Mouse (Mus musculus): ENCODE results near the gene Pigx.
"Not testable (repeated sequence)": the region's sequence is repeated elsewhere in the genome, so short reads cannot be mapped to it uniquely, and the experiment has no call there.

Pigx gene

GRCm38 (mm10) chr16:32108578-32108977 is 9.0 kb upstream of the Pigx start:
- no peak for DNase-seq

- no peak for DNase-seq
These were observed 8.6 kb upstream of the Pigx start for GRCm38 (mm10) chr16:32108170-32108569.

- no peak for DNase-seq
These were observed 8.0 kb upstream of the Pigx start for GRCm38 (mm10) chr16:32107342-32108045.

- no peak for DNase-seq
These were observed 6.2 kb upstream of the Pigx start for GRCm38 (mm10) chr16:32105698-32106097.

GRCm38 (mm10) chr16:32102295-32102694 is 2.8 kb upstream of the Pigx start:
- no peak for DNase-seq

- DNase-seq: no peak
These were observed 473 bp downstream of the Pigx start for GRCm38 (mm10) chr16:32098897-32099637.

- DNase-seq: not testable (repeated sequence)
These were observed 1.8 kb downstream of the Pigx start for GRCm38 (mm10) chr16:32097757-32098156.

- DNase-seq: no peak
These were observed 8.1 kb downstream of the Pigx start for GRCm38 (mm10) chr16:32091466-32091865.

- DNase-seq: no peak
These were observed 11.7 kb downstream of the Pigx start for GRCm38 (mm10) chr16:32087629-32088443.

- DNase-seq: peak; percentile 84
These were observed 20.5 kb downstream of the Pigx start, which contains the start of gene Pak2 for GRCm38 (mm10) chr16:32078991-32079511. Gene Pak2 (minus strand): TSS chr16:32079342.

GRCm38 (mm10) chr16:32078408-32078990 is 21.0 kb downstream of the Pigx start:
- peak; percentile 39 for DNase-seq

GRCm38 (mm10) chr16:32077648-32078407 is 21.7 kb downstream of the Pigx start:
- DNase-seq: no peak

- DNase-seq: no peak
These were observed 23.1 kb downstream of the Pigx start for GRCm38 (mm10) chr16:32076406-32076805.

- DNase-seq: no peak
These were observed 23.8 kb downstream of the Pigx start for GRCm38 (mm10) chr16:32075762-32076161.

- DNase-seq: not testable (repeated sequence)
These were observed 29.5 kb downstream of the Pigx start for GRCm38 (mm10) chr16:32070070-32070469.

GRCm38 (mm10) chr16:32068389-32069300 is 30.9 kb downstream of the Pigx start:
- no peak for DNase-seq

GRCm38 (mm10) chr16:32066899-32067298 is 32.6 kb downstream of the Pigx start:
- DNase-seq: no peak

GRCm38 (mm10) chr16:32063900-32064299 is 35.6 kb downstream of the Pigx start:
- no peak for DNase-seq

GRCm38 (mm10) chr16:32062226-32062625 is 37.3 kb downstream of the Pigx start:
- DNase-seq: no peak

GRCm38 (mm10) chr16:32059840-32060523 is 39.6 kb downstream of the Pigx start:
- DNase-seq: no peak

Measured in right cerebral cortex, postnatal 25 days (tissue).